Mouse (Mus musculus) kidney, postnatal 25 days (tissue): ENCODE results near the gene Tut1.

Source experiments
- DNase-seq, 2 experiments: peaks; one replicate each; pipeline ENCODE4 v3.0.0; 2021; ENCODE audit warnings: mixed read lengths in 2 of 2

The Tut1 gene

DNA sequence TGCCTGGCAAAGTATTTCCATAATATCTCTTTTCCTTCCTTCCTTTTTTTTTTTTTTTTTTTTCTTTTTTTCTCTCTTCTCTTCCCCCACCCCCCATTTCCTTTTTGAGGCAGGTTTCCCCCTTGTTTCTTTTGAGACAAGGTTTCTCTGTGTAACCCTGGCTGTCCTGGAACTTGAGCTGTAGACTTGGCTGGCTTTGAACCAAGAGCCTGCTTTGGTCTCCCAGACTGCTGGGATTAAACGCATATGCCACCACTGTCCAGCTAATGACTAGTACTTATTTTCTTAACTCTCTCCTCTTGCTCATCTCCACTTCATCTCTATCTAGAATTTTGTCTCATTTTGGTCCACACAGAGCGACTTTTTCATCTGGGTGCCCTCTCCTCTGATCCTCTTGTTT lies 10.6 kb upstream of the Tut1 start:
- no peak for DNase-seq

DNA sequence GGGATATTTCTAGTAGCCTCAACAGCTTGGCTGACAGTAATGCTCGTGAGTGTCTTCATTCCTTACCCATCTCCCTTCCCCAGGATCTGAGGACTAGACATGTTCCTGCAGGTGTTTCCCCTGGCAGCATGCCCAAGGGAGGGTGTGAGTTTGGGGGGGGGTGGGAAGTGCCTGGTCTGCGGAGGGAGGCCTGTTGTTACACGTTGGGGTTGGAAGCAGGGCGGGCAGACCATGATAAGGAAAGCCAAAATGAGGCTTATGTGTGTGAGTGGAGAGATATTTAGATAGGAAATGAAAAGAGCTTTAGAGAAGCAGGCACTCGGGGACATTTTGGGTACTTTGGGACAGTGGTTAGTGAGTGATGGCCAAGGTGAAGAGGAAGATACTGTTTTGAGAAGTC lies 9.6 kb upstream of the Tut1 start:
- DNase-seq: peak in 1 of 2 experiments; percentile 57

DNA sequence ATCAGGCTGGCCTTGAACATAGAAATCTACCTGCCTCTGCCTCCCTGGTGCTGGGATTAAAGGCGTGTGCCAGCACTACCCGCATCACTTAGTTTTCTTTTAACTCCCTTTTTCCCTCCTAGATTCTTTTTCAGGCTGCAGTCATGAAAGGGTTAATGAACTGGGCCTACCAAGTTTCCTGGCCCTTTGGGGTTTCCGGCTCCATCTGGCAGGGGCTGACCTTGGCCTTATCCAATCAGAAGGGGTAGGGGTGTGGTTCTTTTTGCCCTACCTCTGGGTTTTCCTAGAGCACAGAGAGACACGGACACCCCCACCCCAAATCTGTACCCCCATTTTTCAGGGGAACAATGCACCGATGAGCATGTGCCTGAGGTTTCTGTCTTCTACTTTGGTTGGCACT lies 8.9 kb upstream of the Tut1 start:
- DNase-seq: peak; percentile 89 to 90

DNA sequence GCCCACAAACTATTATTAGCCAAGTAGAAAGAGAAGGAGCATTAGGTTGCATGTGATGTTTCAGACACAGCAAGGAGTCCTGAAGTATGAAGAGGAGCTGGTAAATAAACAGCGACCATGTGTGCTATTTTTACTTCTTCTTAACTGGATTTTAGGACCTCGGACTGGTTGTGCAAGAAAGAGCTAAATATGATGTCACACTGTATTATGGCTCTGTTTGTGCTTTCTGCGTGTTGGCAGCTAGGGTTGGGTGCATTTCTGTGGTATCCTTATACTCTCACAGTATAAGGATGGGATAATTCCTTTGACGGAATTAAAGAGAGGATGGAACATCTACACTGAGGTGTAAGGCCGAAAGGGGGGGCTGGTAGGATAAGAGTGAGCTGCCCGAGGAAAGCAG lies 8.4 kb upstream of the Tut1 start:
- DNase-seq: no peak

DNA sequence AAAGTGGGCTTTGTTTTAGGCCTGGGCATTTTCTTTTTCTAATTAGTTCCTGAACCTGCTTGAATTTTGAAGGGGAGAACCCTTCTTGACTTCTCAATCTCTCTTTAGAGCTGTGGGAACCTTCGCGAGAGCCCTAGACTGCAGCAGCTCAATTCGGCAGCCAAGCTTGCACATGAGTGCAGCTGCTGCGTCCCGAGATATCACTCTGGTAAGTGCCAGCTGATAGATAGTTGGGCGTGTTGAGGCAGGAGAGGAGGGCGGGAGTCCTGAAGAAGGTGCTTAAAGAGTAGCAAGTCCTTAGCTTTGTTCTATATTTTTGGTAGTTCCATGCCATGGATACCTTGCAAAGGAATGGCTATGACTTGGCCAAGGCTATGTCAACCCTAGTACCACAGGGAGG lies 6.7 kb upstream of the Tut1 start:
- DNase-seq: no peak

DNA sequence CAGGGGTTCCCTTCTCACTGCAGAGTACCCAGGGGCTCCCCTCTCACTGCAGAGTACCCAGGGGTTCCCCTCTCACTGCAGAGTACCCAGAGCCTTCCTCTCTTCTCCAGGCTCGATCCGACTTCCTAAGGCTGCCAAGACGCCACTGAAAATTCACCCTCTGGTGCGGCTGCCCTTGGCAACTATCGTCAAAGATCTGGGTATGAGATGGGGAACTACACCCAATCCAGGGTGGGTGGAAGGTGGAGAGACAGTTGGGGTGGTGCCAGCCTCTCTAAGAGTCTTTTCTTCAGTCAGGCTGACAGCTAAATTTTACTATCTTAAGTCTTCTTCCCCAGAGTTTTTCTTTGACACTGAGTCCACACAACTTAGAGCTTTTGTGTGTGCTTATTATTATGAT lies 3.5 kb upstream of the Tut1 start:
- no peak for DNase-seq

DNA sequence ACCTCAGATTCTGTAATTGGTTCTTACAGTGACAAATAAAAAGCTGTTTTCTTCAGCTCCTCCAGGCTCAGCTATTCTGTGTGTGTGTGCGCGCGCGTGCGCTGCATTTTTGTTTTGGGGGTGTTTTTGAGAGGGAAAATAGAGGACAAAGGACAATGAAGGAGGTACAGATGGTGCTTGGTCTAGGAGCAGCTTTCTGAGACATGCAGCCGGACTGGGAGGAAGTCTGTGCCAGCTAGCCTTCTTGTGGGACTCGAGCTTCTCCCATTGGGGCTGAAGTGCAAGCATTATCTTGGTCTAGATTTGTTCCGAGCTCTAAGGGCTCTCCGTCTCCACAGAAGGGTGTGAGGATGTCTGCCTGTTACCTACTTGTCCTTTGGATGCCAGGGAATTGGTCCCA lies 1.4 kb upstream of the Tut1 start:
- DNase-seq: no peak

DNA sequence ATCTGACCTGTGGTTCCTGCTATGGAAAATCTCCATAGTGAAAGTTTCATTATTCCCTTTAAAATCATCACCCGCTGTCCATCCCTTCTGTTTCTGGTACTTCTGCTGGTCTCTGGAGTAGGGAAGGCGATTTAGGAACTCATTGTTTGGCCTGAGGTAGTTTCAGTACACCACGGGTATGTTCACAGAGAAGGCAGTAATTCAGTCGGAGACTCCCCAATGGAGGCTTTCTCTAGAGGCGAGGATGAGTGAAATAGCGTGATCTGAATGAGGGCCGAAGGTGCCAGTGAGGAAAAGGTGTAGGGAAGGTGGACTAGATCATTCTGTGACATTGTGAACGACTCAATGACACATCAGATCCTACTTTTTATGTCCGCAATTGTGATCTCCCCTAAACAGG lies 524 bp downstream of the Tut1 start:
- DNase-seq: no peak

DNA sequence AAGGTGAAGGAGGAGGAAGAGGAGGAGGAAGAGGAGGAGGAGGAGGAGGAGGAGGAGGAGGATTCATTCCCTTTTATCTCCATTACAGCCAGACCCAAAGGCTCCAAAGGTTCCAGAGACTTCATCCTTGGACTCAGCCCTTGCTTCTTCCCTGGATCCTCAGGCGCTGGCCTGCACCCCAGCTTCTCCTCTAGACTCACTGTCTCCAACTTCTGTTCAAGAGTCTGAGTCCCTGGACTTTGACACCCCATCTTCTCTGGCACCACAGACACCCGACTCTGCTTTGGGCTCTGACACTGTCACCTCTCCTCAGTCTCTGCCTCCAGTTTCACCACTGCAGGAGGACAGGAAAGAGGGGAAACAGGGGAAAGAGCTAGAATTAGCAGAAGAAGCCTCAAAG lies 8.6 kb downstream of the Tut1 start:
- DNase-seq: no peak

DNA sequence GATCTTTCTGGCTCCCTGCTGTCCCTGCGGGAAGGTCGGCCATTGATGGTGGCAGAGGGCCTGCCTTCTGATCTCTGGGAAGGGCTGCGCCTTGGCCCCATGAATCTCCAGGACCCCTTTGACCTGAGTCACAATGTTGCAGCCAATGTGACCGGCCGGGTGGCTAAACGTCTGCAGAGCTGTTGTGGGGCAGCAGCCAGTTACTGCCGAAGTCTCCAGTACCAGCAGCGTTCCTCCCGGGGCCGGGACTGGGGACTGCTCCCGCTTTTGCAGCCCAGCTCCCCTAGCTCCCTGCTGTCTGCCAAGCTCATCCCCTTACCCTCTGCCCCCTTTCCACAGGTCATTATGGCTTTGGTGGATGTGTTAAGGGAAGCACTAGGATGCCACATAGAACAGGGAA lies 11.4 kb downstream of the Tut1 start:
- DNase-seq: peak in 1 of 2 experiments; percentile 48

DNA sequence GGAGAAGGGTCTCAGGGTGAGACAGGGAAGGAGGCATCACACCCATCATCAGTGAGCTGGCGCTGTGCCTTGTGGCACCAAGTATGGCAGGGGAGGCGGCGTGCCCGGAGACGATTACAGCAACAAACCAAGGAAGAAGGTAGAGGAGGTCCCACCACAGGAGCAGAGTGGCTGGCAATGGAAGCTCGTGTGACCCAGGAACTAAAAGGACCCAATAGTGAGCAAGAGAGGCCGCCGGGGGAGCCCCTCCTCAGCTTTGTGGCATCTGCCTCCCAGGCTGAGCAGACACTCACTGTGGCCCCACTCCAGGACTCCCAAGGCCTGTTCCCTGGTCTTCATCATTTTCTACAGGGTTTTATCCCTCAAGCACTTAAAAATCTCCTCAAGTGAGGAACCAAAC lies 12.1 kb downstream of the Tut1 start:
- peak in 1 of 2 experiments; percentile 55 for DNase-seq

DNA sequence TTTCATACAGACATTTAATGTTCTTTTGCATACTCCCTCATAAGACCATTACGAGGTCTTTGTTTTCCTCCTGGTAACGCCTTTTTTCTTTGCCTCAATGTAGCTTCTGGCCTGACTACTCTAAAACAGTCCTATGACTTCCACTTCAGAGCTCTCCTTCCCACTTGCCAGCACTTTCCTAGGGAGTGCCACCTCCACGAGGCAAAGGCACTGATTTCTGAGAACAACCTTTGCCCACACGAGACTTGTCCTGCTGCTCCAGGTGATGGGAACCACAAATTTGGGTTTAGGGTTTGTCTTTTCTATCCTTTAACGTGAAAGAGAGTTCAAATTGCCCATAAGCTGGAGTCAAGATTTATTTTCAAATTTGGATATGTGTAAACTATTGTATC lies 12.5 kb downstream of the Tut1 start:
- DNase-seq: peak in 1 of 2 experiments; percentile 51

DNA sequence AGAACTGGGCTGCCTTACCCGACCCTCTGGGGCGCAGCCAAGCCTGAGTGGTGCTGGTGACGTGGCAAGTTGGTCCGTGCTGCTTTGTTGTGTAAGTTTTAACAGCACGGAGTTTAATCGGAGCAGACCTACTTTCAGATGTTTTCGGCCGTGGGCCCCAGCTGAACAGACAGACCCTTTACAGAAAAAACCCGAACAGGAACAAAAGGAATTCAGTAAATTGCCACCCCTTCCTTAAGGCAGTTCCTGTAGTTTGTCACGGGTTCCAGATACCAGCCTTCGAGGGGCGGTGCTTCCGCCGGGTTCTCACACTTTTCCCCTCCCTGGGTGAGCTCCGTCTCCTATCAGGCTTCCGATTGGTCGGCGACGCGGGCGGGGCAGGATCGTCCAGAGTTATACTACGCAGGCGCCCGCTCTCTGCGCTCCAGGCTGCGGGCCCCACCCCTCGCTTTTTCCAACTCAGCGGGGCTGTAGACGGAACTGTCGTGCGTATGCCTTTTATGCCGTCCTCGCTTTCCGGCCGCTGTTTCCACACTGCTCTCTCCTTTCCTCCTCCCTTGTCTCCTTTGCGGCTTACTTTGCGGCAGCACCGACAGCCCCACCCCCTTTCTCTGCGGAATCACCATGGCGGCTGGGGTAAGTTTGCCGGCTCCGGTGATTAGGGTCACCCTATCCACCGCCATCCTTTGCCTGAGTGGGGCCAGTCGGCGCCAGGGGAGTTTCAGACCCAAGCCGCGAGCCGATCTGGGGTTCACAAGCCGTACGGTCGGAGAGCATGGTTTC lies 13.1 kb downstream of the Tut1 start, which contains the start of gene Eef1g:
Gene Eef1g, plus strand, starts transcription at position 452 of the 783 bp plus-strand sequence.
- DNase-seq: peak; percentile 99 to 100

DNA sequence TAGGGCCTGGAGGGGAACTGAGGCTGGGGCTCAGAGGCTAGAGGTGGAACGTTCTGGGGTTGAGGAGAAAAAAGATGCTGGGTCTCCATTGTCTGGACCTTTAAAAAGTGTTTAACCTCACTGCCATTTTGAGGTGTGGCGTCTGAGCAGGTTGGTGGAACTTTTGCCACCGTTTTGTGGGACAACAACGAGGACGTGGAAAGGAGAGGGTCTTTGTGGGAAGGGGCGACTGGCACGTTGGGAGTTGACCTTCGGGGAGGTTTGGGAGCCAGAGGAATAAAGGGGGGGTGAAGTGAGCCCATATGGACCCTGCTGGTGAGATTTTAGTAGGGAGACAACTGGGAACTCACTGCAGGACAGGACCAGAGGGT lies 13.7 kb downstream of the Tut1 start:
- no peak for DNase-seq

DNA sequence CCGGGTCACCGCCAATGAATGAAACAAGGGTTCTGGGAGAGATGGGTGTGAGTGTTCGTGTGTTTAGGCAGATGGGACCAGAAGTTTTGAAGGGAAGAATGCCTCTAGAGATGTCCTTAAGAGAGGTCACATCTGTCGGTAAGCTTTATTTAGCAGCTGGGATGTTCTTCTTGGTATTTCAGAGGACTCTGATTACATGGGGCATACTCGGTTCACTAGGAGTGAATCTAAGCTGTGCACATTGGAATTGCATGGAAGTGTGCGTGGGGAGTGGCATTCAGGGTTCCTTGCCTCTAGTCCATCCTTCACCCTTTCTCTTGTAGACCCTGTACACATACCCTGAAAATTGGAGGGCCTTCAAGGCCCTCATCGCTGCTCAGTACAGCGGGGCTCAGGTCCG lies 14.2 kb downstream of the Tut1 start:
- DNase-seq: no peak

DNA sequence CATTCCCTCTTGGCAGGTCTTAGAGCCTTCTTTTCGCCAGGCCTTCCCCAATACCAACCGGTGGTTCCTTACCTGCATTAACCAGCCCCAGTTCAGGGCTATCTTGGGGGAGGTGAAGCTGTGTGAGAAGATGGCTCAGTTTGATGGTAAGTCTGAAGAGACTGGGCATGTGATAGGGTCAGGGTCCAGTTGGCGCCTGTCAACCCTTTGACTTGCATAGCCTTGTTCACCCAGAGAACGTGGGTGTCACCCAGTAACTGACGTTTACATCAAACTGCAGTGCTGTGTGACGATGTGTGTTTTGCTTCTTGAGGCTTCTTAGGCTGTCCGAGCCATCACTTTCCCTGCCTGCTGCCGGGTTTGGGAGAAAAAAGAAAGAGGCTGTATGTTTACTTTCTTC lies 18.8 kb downstream of the Tut1 start:
- DNase-seq: peak in 1 of 2 experiments; percentile 63

DNA sequence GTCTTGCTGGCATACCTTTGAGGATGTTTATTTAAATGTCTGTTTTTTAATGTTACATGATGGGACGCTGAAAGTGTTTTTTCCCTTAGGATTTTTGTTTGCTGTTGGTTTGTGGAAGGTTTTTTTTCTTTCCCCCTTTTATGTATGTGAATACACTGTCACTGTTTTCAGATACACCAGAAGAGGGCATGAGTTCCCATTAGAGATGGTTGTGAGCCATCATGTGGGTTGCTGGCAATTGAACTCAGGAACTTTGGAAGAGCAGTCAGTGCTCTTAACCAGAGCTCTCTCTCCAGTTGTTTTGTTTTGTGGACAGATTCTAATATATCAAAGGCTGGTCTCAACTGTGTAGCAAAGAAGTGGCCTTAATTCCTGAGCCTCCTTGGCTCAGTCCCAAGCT lies 21.0 kb downstream of the Tut1 start:
- no peak for DNase-seq

DNA sequence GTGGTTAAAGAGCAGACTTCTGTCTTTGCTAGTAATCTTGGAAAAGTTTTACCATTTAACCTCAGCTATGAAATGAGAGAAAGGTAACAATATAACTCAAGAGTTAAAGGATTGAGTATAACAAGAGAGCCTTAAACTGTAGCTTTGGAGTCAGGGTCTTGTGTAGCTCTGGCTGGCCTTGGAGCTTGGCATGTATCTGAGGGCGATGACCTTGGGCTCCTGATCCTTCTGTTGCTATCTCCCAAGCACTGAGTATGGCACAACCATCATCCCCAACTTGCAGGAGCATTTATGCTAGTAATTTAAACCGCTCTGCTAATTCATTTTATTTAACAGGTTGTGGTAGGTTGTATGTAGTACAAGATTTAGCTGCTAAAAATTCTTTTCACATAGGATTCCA lies 21.8 kb downstream of the Tut1 start:
- no peak for DNase-seq

DNA sequence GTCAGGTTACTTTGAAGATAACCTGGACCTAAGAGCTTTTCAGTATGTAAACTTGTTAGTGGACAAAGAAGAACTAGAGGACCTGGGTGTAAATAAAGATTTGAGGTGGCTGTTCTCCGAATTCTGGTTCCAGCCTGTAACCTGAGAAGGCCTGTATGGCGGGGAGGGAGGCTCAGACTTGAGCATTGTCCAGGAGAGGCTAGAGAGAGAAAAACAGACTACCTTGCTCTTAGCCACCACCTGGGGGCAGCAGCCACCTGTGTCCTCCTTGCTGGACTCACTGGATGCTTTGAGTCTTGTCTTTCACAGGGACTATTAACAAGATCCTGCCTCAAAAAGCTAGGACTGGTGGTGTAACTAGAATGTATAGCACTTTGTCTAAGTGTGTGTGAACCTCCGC lies 22.9 kb downstream of the Tut1 start:
- DNase-seq: peak; percentile 67 to 68

DNA sequence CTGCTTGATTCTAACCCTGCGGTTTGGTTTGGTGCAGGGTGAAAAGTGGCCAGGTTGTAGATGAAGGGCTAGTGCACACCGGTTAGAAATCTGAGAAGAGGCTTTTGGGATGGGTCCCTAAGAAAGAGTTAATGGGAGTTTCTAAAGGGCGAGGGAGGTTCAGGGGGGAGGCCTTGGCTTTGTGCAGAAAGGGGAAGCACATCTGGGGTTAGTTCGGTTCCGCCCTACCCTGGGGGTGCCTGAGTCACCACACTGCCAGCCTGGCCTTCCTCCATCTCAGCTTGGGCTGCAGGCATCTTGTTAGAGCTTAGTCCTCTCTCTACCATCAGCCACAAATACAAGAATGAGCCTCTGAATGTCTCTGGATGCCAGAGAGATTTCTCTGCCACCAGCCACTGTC lies 27.1 kb downstream of the Tut1 start:
- no peak for DNase-seq

DNA sequence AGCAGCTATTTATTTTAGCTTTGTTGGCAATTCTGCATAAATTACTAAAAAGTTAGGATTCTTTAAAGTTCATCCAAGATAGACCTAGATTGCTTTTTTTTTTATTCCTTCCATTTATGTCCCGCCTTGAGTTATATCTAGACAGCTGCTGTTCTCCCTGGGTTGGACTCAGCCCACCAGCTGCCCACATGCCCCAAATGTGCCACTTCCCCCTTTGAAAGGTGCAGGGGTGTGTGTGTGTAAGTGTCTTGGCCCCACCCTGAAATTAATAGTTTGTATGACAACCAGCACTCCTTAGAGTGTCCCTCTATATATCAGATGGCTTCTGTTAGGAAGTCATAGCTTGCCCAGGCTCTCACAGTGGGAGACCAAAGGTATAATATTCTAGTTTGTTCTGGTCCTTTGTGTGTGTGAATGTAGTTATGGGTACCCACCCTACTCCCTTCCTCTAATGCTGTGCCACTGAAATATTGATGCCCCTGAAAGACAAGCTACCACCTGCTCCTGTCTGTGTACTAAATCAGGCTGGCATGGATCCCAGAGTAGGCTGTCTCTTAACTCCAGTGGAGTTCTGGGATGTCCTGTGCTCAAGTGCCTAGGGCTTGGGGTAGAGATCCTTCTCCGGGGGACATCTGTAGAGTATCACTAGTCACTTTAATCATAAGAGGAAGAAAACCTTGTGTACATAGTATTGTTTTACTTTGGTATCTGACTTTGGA lies 28.0 kb downstream of the Tut1 start:
- DNase-seq: no peak

DNA sequence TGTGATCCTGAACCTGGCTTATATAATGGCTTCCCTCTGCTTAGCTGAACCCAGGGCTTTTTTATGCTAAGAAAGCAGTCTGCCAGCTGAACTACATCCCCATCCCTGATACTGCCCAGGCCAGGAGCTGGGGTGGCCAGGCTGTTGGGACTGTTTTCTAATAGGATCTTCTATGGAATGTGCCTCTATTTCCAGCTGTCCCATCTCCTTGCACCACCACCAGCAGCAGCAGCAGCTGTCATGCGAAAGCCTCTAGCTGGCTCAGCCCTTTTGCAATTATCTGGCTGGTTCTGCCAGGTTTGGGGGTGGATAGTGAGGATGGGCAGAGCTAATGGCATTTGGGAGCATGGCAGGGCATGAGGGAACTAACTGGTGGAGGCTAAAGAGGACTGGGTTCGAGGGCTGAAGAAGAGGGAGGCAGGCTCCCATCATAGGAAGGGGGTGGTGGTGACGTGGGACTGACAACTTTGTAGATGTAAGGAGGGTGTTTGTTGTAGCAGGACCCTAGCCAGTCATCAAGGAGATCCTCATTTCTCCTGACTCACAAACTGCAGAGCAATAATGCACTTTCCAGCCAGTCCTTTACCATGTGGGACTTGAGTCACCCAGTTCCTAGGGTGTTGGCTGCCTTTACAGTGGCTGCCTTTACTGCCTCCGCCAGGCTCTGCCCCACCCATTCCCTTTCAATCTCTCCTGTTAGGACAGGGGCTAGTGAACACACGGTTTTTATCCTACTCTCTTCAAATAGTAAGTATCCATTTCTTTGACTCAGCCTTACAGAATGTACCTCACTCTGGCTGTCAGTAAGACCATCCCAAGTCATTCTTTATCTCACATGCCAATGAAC lies 28.9 kb downstream of the Tut1 start:
- no peak for DNase-seq

DNA sequence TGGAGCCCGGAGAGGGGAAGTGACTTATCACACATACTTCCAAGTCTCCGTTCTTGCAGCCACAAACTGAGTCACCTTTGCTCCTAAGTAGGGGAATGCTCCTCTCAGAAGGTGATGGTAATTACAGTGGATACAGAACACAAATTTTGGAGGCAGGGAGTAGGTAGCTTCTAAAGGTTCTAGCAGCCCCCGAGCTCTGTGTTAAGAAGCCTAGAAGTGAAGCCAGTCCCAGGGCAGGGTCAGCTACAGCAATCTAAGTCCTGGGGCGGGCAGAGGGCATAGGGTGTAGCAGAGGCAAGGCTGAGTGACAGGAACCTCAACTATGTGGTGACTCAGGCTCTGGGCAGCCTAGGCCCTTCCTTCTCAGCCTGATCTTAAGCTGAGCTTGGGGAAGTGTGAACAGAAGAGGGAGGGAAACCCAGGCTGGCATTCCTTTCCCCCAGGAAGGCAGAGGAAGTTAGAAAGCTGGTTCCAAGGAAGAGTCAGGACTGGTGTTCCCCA lies 29.6 kb downstream of the Tut1 start:
- DNase-seq: no peak
